Mouse (Mus musculus) lung, adult 10 weeks (tissue): Measurements from ENCODE around the gene Vmn1r127. TPM values are rescaled to one million over a fixed set of nuclear protein-coding genes. Genes with fewer than 3 reads are reported as not detected.

Experiments used
- polyA plus RNA-seq: library from polyadenylated mRNA; stranded (reverse); fragments of 350-450 nt; fragmentation: Illumina TruSeq; extraction: RNeasy Lipid Tissue Mini Kit (QIAGEN cat#74804); gene quantifications from one replicate; pipeline ENCODE4 v1.2.3, GENCODE M21; 2014; ENCODE audit warnings: low read depth, low replicate concordance; ENCODE audit not compliant: insufficient read depth

The Vmn1r127 gene
- polyA plus RNA-seq, result not detected

GRCm38 (mm10) chr7:21319761-21320160 is at the start of gene Vmn1r127:
TSS of gene Vmn1r127 (minus strand) at chr7:21319861.

GRCm38 (mm10) chr7:21361191-21361590 is 41.5 kb upstream of the Vmn1r127 start, which contains the start of gene Vmn1r129:
TSS of gene Vmn1r129 (minus strand) at chr7:21361291.

GRCm38 (mm10) chr7:21349073-21349472 is 29.4 kb upstream of the Vmn1r127 start, which contains the start of gene Vmn1r128:
TSS of gene Vmn1r128 (plus strand) at chr7:21349373.

GRCm38 (mm10) chr7:21301367-21301766 is 18.3 kb downstream of the Vmn1r127 start, which contains the start of gene Vmn1r126:
TSS of gene Vmn1r126 (minus strand) at chr7:21301467.

GRCm38 (mm10) chr7:21271879-21272278 is 47.8 kb downstream of the Vmn1r127 start, which contains the start of gene Vmn1r125:
TSS of gene Vmn1r125 (plus strand) at chr7:21272179.

Other genes starting within 250 kb of the Vmn1r127 start
- gene Vmn1r121, start 221.3 kb downstream of the Vmn1r127 start, polyA plus RNA-seq, result not detected
- not detected for gene Vmn1r122, start 185.7 kb downstream of the Vmn1r127 start, polyA plus RNA-seq
- not detected for gene Vmn1r123, start 157.7 kb downstream of the Vmn1r127 start, polyA plus RNA-seq
- not detected for gene Gm5157, start 129.4 kb downstream of the Vmn1r127 start, polyA plus RNA-seq
- gene Vmn1r124, start 59.2 kb downstream of the Vmn1r127 start, polyA plus RNA-seq, result not detected
- not detected for gene Vmn1r125, start 47.7 kb downstream of the Vmn1r127 start, polyA plus RNA-seq
- gene Vmn1r126, start 18.4 kb downstream of the Vmn1r127 start, polyA plus RNA-seq, result not detected
- not detected for gene Vmn1r128, start 29.5 kb upstream of the Vmn1r127 start, polyA plus RNA-seq
- gene Vmn1r129, start 41.4 kb upstream of the Vmn1r127 start, polyA plus RNA-seq, result not detected
- not detected for gene Gm6882, start 112.9 kb upstream of the Vmn1r127 start, polyA plus RNA-seq
- gene Vmn1r130, start 191.9 kb upstream of the Vmn1r127 start, polyA plus RNA-seq, result not detected
- not detected for gene Vmn1r131, start 226.2 kb upstream of the Vmn1r127 start, polyA plus RNA-seq